Mouse (Mus musculus) MEL (cell line): ENCODE measurements around the gene Gnb4. TPM values are rescaled to one million over a fixed set of nuclear protein-coding genes. Genes with fewer than 3 reads are reported as not detected.

ENCODE experiments used
- DNase-seq: peaks from one replicate; pipeline ENCODE4 v3.0.0; 2011; ENCODE audit warnings: low read depth, low spot score
- H3K27ac ChIP-seq: 2 replicates; pipeline ENCODE4 v1.5.1; 2012; ENCODE audit warnings: low read depth, mild to moderate bottlenecking, control low read depth, low read length, moderate library complexity; ENCODE audit not compliant: control insufficient read depth
- H3K27me3 ChIP-seq, 2 experiments: fragments of 150-350 bp in 1 of 2; sonication (generic) in 1 of 2; 2 replicates each; pipeline ENCODE4 v1.6.1; 2012; ENCODE audit warnings: low read length in 2 of 2, mild to moderate bottlenecking in 2 of 2, improper control_type of control experiment in 1 of 2, moderate library complexity in 1 of 2; ENCODE audit not compliant: insufficient read depth in 2 of 2, control insufficient read depth in 1 of 2
- H3K36me3 ChIP-seq, 2 experiments: 2 replicates each; pipeline ENCODE4 v1.6.1; 2012 to 2014; ENCODE audit warnings: low read length in 2 of 2, improper control_type of control experiment in 1 of 2, inconsistent platforms in 1 of 2, mild to moderate bottlenecking in 1 of 2; ENCODE audit not compliant: insufficient read depth in 2 of 2, control insufficient read depth in 1 of 2
- H3K4me1 ChIP-seq, 2 experiments: fragments of 150-350 bp in 1 of 2; sonication (generic) in 1 of 2; 2 replicates each; pipeline ENCODE4 v1.6.1; 2012; ENCODE audit warnings: low read length in 2 of 2, improper control_type of control experiment in 1 of 2, mild to moderate bottlenecking in 1 of 2; ENCODE audit not compliant: insufficient read depth in 2 of 2, control insufficient read depth in 1 of 2
- H3K4me3 ChIP-seq, 2 experiments: fragments of 150-350 bp in 1 of 2; sonication (generic) in 1 of 2; 2 replicates each; pipeline ENCODE4 v1.5.1; 2012; ENCODE audit warnings: low read depth in 2 of 2, low read length in 2 of 2, mild to moderate bottlenecking in 2 of 2, moderate library complexity in 2 of 2, control low read depth in 1 of 2, improper control_type of control experiment in 1 of 2; ENCODE audit not compliant: control insufficient read depth in 1 of 2, insufficient read depth in 1 of 2
- H3K79me2 ChIP-seq: 2 replicates; pipeline ENCODE4 v1.6.1; 2012; ENCODE audit warnings: mild to moderate bottlenecking, low read length, moderate library complexity; ENCODE audit not compliant: control insufficient read depth, poor library complexity, insufficient read depth
- H3K9ac ChIP-seq: 2 replicates; pipeline ENCODE4 v1.6.1; 2012; ENCODE audit warnings: low read depth, mild to moderate bottlenecking, control low read depth, low read length, moderate library complexity; ENCODE audit not compliant: control insufficient read depth, poor library complexity, severe bottlenecking
- H3K9me3 ChIP-seq: fragments of 150-350 bp; sonication (generic); replicated peaks from 2 replicates; pipeline ENCODE4 v1.6.1; 2012; ENCODE audit warnings: mild to moderate bottlenecking, low read length, improper control_type of control experiment, moderate library complexity; ENCODE audit not compliant: insufficient read depth
- CHD1 ChIP-seq: IDR thresholded peaks from 2 replicates; pipeline ENCODE4 v1.6.1; 2012; ENCODE audit warnings: low read depth, mild to moderate bottlenecking, inconsistent platforms, low read length, improper control_type of control experiment
- CHD2 ChIP-seq: IDR thresholded peaks from 2 replicates; pipeline ENCODE4 v1.6.1; 2011; ENCODE audit warnings: low read length, improper control_type of control experiment
- ELF1 ChIP-seq: IDR thresholded peaks from 2 replicates; pipeline ENCODE4 v1.6.1; 2014; ENCODE audit warnings: low read depth, mild to moderate bottlenecking, inconsistent platforms, low read length, improper control_type of control experiment, moderate library complexity
- EP300 ChIP-seq, 2 experiments: IDR thresholded peaks; 2 replicates each; pipeline ENCODE4 v1.6.1; 2011; ENCODE audit warnings: improper control_type of control experiment in 2 of 2, low read length in 2 of 2, low read depth in 1 of 2, mild to moderate bottlenecking in 1 of 2
- ETS1 ChIP-seq: IDR thresholded peaks from 2 replicates; pipeline ENCODE4 v1.6.1; 2012; ENCODE audit warnings: low read depth, mild to moderate bottlenecking, inconsistent platforms, low read length, improper control_type of control experiment, moderate library complexity
- GABPA ChIP-seq: IDR thresholded peaks from 2 replicates; pipeline ENCODE4 v1.6.1; 2012; ENCODE audit warnings: low read depth, mild to moderate bottlenecking, inconsistent platforms, low read length, improper control_type of control experiment, moderate library complexity
- GATA1 ChIP-seq: IDR thresholded peaks from 2 replicates; pipeline ENCODE4 v1.6.1; 2011; ENCODE audit warnings: low read depth, low read length, improper control_type of control experiment
- HCFC1 ChIP-seq: IDR thresholded peaks from 2 replicates; pipeline ENCODE4 v1.6.1; 2012; ENCODE audit warnings: low read depth, mild to moderate bottlenecking, inconsistent platforms, low read length, improper control_type of control experiment, moderate library complexity
- JUND ChIP-seq: IDR thresholded peaks from 2 replicates; pipeline ENCODE4 v1.6.1; 2011; ENCODE audit warnings: low read depth, mild to moderate bottlenecking, improper control_type of control experiment, low read length
- KAT2A ChIP-seq: conservative IDR thresholded peaks from 2 replicates; pipeline ENCODE4 v1.6.1; 2012; ENCODE audit warnings: low read depth, low read length, improper control_type of control experiment, inconsistent platforms
- MAX ChIP-seq: IDR thresholded peaks from 2 replicates; pipeline ENCODE4 v1.6.1; 2011; ENCODE audit warnings: low read length, improper control_type of control experiment
- MAZ ChIP-seq: IDR thresholded peaks from 2 replicates; pipeline ENCODE4 v1.6.1; 2012; ENCODE audit warnings: low read depth, mild to moderate bottlenecking, inconsistent platforms, low read length, improper control_type of control experiment
- MEF2A ChIP-seq: IDR thresholded peaks from 2 replicates; pipeline ENCODE4 v1.6.1; 2014; ENCODE audit warnings: low read depth, mild to moderate bottlenecking, inconsistent platforms, low read length, improper control_type of control experiment; ENCODE audit not compliant: poor library complexity, insufficient replicate concordance, severe bottlenecking; ENCODE audit errors: extremely low read depth
- MXI1 ChIP-seq: IDR thresholded peaks from 2 replicates; pipeline ENCODE4 v1.6.1; 2011; ENCODE audit warnings: mild to moderate bottlenecking, low read depth, low read length, improper control_type of control experiment
- MYB ChIP-seq: IDR thresholded peaks from 2 replicates; pipeline ENCODE4 v1.6.1; 2011; ENCODE audit warnings: mild to moderate bottlenecking, low read depth, low read length, improper control_type of control experiment
- NELFE ChIP-seq: IDR thresholded peaks from 2 replicates; pipeline ENCODE4 v1.6.1; 2011; ENCODE audit warnings: low read depth, low read length, improper control_type of control experiment
- NRF1 ChIP-seq: IDR thresholded peaks from 2 replicates; pipeline ENCODE4 v1.6.1; 2014; ENCODE audit warnings: low read depth, mild to moderate bottlenecking, inconsistent platforms, low read length, improper control_type of control experiment, moderate library complexity; ENCODE audit not compliant: poor library complexity, insufficient read depth, severe bottlenecking
- POLR2A ChIP-seq, 2 experiments: IDR thresholded peaks; 2 replicates each; pipeline ENCODE4 v1.6.1; 2011 to 2012; ENCODE audit warnings: low read length in 2 of 2, mild to moderate bottlenecking in 2 of 2, control low read depth in 1 of 2, improper control_type of control experiment in 1 of 2, low read depth in 1 of 2, moderate library complexity in 1 of 2; ENCODE audit not compliant: control insufficient read depth in 1 of 2, insufficient read depth in 1 of 2, poor library complexity in 1 of 2
- POLR2AphosphoS2 ChIP-seq: IDR thresholded peaks from 2 replicates; pipeline ENCODE4 v1.6.1; 2011; ENCODE audit warnings: low read length, improper control_type of control experiment
- POLR2AphosphoS5 ChIP-seq: IDR thresholded peaks from 2 replicates; pipeline ENCODE4 v1.6.1; 2012; ENCODE audit warnings: low read depth, borderline replicate concordance, mild to moderate bottlenecking, inconsistent platforms, low read length, moderate library complexity, mixed read lengths
- RAD21 ChIP-seq: IDR thresholded peaks from 2 replicates; pipeline ENCODE4 v1.6.1; 2011; ENCODE audit warnings: mild to moderate bottlenecking, low read depth, low read length, improper control_type of control experiment
- RCOR1 ChIP-seq: IDR thresholded peaks from 2 replicates; pipeline ENCODE4 v1.6.1; 2012; ENCODE audit warnings: low read depth, mild to moderate bottlenecking, inconsistent platforms, low read length, improper control_type of control experiment
- SIN3A ChIP-seq: IDR thresholded peaks from 2 replicates; pipeline ENCODE4 v1.6.1; 2012; ENCODE audit warnings: low read length, improper control_type of control experiment, inconsistent platforms
- SMC3 ChIP-seq: IDR thresholded peaks from 2 replicates; pipeline ENCODE4 v1.6.1; 2011; ENCODE audit warnings: low read depth, low read length, improper control_type of control experiment
- TAL1 ChIP-seq: IDR thresholded peaks from 2 replicates; pipeline ENCODE4 v1.6.1; 2012; ENCODE audit warnings: mild to moderate bottlenecking, inconsistent platforms, low read length, moderate library complexity, mixed read lengths
- TBP ChIP-seq: IDR thresholded peaks from 2 replicates; pipeline ENCODE4 v1.8.0; 2011; ENCODE audit warnings: low read depth, low read length, improper control_type of control experiment
- TCF12 ChIP-seq: IDR thresholded peaks from 2 replicates; pipeline ENCODE4 v1.6.1; 2014; ENCODE audit warnings: low read depth, mild to moderate bottlenecking, inconsistent platforms, low read length, improper control_type of control experiment, moderate library complexity
- USF2 ChIP-seq, 2 experiments: IDR thresholded peaks; 2 replicates each; pipeline ENCODE4 v1.6.1; 2011 to 2012; ENCODE audit warnings: improper control_type of control experiment in 2 of 2, low read length in 2 of 2, borderline replicate concordance in 1 of 2, inconsistent platforms in 1 of 2, low read depth in 1 of 2, mild to moderate bottlenecking in 1 of 2; ENCODE audit not compliant: insufficient read depth in 1 of 2
- ZC3H11A ChIP-seq: IDR thresholded peaks from 2 replicates; pipeline ENCODE4 v1.6.1; 2012; ENCODE audit warnings: low read depth, mild to moderate bottlenecking, inconsistent platforms, low read length, improper control_type of control experiment
- ZKSCAN1 ChIP-seq: IDR thresholded peaks from 2 replicates; pipeline ENCODE4 v1.6.1; 2012; ENCODE audit warnings: low read depth, mild to moderate bottlenecking, inconsistent platforms, low read length, improper control_type of control experiment, moderate library complexity
- ZMIZ1 ChIP-seq: IDR thresholded peaks from 2 replicates; pipeline ENCODE4 v1.6.1; 2012; ENCODE audit warnings: low read depth, mild to moderate bottlenecking, inconsistent platforms, low read length, improper control_type of control experiment, moderate library complexity
- ZNF384 ChIP-seq: IDR thresholded peaks from 2 replicates; pipeline ENCODE4 v1.6.1; 2012; ENCODE audit warnings: low read depth, mild to moderate bottlenecking, inconsistent platforms, low read length, improper control_type of control experiment
- polyA plus RNA-seq, 2 experiments: library from polyadenylated mRNA; stranded (reverse) in 1 of 2; unstranded in 1 of 2; fragments of >175 nt in 1 of 2; fragments of >200 nt in 1 of 2; gene quantifications; 2 replicates each; pipeline versions ENCODE4 v1.2.1 to v1.2.4; 2012; ENCODE audit warnings: low replicate concordance in 2 of 2, low read depth in 1 of 2; ENCODE audit not compliant: insufficient read length in 2 of 2, insufficient read depth in 1 of 2, missing spikeins in 1 of 2
- total RNA-seq: library from RNA; depleted of rRNA; stranded (reverse); fragments of 300-350 nt; gene quantifications from 2 replicates; pipeline ENCODE4 v1.2.3, GENCODE M21; 2012

Gnb4 gene
- total and polyA plus RNA-seq, 3 experiments, result 49.5 to 61.2 TPM; not detected in 1

DNA sequence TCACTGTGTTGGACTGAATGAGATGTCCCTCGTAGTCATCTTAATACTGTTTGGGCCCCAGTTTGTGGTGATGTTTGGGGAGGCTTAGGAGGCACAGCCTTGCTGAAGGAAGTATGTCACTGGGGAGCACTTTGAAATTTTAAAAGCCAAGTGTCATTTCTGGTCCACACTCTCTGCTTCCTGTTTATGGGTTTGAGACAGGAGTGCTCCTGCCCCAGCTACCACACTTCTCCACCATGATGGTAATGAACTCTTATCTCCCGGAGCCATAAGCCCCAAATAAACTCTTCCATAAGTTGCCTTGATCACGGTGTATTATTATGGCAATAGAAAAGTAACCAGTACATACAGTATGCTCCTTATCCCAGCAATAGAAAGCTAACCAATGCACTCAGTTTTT is 5.7 kb upstream of the Gnb4 start (continued):
- TF ChIP-seq ELF1, result 0 out of 2 replicates have a peak, but pooled peaks have one; percentile 18
- TF ChIP-seq ZMIZ1, result no peak
- no peak for TF ChIP-seq GABPA
- TF ChIP-seq KAT2A, result no peak
- 0 out of 2 replicates have a peak, but pooled peaks have one; percentile 28 for TF ChIP-seq MXI1
- TF ChIP-seq POLR2AphosphoS5, result no peak
- TF ChIP-seq SMC3, result no peak
- no peak for TF ChIP-seq MAZ
- TF ChIP-seq TAL1, result peak; percentile 62
- peak; percentile 54 for TF ChIP-seq SIN3A
- TF ChIP-seq ETS1, result no peak
- TF ChIP-seq POLR2AphosphoS2, result no peak
- TF ChIP-seq JUND, result no peak
- no peak for TF ChIP-seq CHD2
- no peak for TF ChIP-seq POLR2A (IDR thresholded peaks at IDR 0.05; ENCODE audit: control insufficient read depth in 1 of 2, insufficient read depth in 1 of 2, low read depth in 1 of 2, low read length in 2 of 2, poor library complexity in 1 of 2)
- 0 out of 2 replicates have a peak, but pooled peaks have one; percentile 17 for TF ChIP-seq HCFC1
- no peak for TF ChIP-seq ZKSCAN1
- no peak for TF ChIP-seq TBP
- no peak for TF ChIP-seq NELFE

DNA sequence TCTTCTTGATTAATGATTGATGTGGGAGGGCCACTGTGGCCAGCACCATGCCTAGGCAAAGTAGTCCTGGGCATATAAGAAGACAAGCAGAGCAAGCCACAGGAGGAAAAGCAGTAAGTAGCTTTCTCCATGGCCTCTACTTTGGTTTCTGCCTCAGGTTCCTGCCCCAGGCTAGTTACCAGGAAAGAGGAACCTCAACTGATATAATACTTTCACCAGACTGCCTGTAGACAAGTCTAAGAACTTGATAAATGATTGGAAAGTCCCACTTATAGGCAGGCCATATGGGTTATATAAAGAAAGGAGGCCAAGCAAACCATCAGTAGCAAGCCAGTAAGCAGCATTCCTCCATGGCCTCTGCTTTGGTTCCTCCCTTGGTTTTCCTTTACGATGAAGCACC is 5.3 kb upstream of the Gnb4 start:
- no peaks in the 10 kb centered on the region for H3K27me3 ChIP-seq
- peak; percentile 84 for DNase-seq
- H3K4me1 ChIP-seq, result peaks cover 12 to 13% of the 10 kb centered on the region in 2 experiments
- H3K9ac ChIP-seq, result peak overlapping the region; percentile 21
- peaks cover 0 to 17% of the 10 kb centered on the region in 2 experiments; a peak in 2 of 4 replicates for H3K36me3 ChIP-seq
- peak overlapping the region; percentile 83 for H3K27ac ChIP-seq
- H3K79me2 ChIP-seq, result no peaks in the 10 kb centered on the region; the same call in 1 of the 2 replicates
- peak overlapping the region; percentile 4 to 11; a peak in 1 of 4 replicates for H3K4me3 ChIP-seq
- no peaks in the 10 kb centered on the region for H3K9me3 ChIP-seq
- TF ChIP-seq POLR2A (IDR thresholded peaks at IDR 0.05; ENCODE audit: control insufficient read depth in 1 of 2, insufficient read depth in 1 of 2, low read depth in 1 of 2, low read length in 2 of 2, poor library complexity in 1 of 2) (no peak), KAT2A (no peak), JUND (no peak), ZMIZ1 (no peak), ELF1 (no peak), MEF2A (no peak), RCOR1 (peak; percentile 47; the same call in 1 of the 2 replicates), ZNF384 (no peak), GATA1 (peak; percentile 18), NRF1 (no peak), POLR2AphosphoS5 (no peak), SIN3A (peak; percentile 40; the same call in 1 of the 2 replicates), SMC3 (no peak), TCF12 (peak; percentile 21; the same call in 1 of the 2 replicates), RAD21 (no peak), TAL1 (no peak), USF2 (IDR thresholded peaks at IDR 0.05; ENCODE audit: borderline replicate concordance in 1 of 2, insufficient read depth in 1 of 2, low read depth in 1 of 2, low read length in 2 of 2) (no peak), MAX (no peak), TBP (peak; percentile 66), EP300 (IDR thresholded peaks at IDR 0.05; ENCODE audit: low read depth in 1 of 2, low read length in 2 of 2) (peak; percentile 65 to 73; a peak in 3 of 4 replicates), MXI1 (no peak), HCFC1 (0 out of 2 replicates have a peak, but pooled peaks have one; percentile 35), NELFE (peak; percentile 40; the same call in 1 of the 2 replicates), CHD1 (peak; percentile 46; the same call in 1 of the 2 replicates), MYB (no peak), ZC3H11A (no peak), POLR2AphosphoS2 (no peak), GABPA (no peak)
